Mouse (Mus musculus): ENCODE measurements around the gene Tesk1.

DNA sequence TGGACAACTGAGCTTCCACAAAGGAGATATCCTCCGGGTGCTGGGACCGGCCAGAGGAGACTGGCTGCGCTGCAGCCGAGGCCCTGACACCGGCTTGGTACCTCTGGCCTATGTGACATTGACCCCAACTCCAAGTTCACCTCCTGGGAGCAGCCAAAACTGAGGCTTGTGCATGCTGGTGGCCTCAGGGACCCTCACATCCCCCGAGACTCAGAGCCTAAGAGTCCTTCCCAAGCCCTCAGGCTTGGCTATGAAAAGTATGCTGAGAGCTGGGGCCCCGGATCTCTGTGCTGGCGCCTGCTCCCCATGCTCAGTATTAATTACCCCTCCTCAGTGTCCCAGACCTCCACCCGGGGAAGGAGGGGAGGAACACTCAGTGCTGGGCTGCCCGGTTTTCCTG, 15.3 kb upstream of the Tesk1 start:
- TF ChIP-seq CTCF (conservative IDR thresholded peaks at IDR 0.05; ENCODE audit: low read length) (no peak), NANOG (IDR thresholded peaks at IDR 0.05; ENCODE audit: borderline replicate concordance, low read length) (no peak)
